Mouse (Mus musculus) frontal cortex, postnatal 36 days (tissue): Measurements from ENCODE around the gene Nup93.
A peak's percentile ranks its signal among the peaks of the same experiment; 100 is the strongest.
"Not testable (repeated sequence)": the region's sequence is repeated elsewhere in the genome, so short reads cannot be mapped to it uniquely, and the experiment has no call there.

ENCODE experiments used
- DNase-seq, 2 experiments: peaks; one replicate each; pipeline ENCODE4 v3.0.0; 2022; ENCODE audit warnings: low spot score in 2 of 2

Nup93 gene

GRCm38 (mm10) chr8:94214252-94215173 lies at the start of gene Nup93:
TSS of gene Nup93 (plus strand) at chr8:94214564.
- peak; percentile 98 to 99 for DNase-seq

GRCm38 (mm10) chr8:94165772-94166171 lies 48.6 kb upstream of the Nup93 start:
- DNase-seq, result not testable (repeated sequence)

GRCm38 (mm10) chr8:94167244-94167643 lies 47.1 kb upstream of the Nup93 start:
- peak; percentile 97 for DNase-seq

DNA sequence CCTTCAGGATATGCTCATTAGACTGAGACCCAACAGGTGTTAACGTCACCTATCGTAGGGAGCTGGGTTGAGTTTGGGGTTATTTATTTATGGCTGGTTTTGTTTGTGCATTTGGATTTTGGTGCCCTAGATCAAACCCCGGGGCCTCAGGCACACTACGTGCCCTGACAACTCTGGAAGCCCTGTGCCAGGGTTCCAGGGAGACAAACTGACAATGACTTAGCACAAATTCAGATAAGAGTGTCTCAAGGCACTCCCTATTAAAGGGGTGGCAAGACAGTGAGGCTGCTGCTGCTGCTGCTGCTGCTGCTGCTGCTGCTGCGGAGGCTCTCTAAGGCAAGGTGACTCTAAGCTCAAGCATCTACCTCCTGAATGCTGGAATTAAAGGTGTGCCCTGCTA lies 44.8 kb upstream of the Nup93 start:
- DNase-seq, result no peak

GRCm38 (mm10) chr8:94171321-94171755 lies 43.0 kb upstream of the Nup93 start:
- DNase-seq, result no peak

DNA sequence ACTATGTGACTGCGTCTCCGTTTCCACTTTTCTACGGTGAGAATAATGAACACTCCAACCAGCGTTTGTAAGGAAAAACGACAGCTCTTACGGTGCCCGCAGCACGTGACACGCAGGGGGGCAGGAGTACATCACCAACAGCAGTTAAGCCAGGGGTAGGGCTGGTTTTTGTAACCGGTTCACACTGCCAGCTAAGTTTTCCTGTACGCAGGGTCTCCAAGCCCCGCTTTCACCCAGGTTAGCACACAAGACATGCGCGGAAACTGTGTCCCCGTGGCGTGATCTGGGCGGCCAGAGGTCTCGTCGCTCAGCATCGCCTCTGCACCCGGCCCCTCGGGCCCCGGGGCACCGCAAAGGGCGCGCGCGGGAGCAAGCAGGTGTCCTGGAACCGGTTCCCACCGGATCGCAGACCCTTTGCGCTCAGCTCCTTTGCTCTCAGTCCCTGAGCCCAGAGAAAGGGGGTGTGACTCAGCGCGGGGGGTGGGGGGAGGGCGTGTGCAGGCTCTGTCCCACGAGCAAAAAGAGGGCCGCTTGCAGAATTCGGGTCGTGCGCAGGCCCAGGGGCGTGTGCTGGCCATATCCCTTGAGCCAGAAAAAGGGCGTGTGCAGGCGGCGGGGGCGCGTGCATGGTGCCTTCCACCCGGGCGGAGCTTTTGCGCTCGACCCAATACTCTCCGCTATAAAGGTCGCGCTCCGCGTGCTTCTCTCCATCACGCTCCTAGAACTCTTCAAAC lies 42.1 kb upstream of the Nup93 start, which contains the start of gene Mt2:
Mt2 (plus strand) TSS at position 590 of the 734 bp plus-strand sequence.
- DNase-seq, result peak in 1 of 2 experiments; percentile 71

DNA sequence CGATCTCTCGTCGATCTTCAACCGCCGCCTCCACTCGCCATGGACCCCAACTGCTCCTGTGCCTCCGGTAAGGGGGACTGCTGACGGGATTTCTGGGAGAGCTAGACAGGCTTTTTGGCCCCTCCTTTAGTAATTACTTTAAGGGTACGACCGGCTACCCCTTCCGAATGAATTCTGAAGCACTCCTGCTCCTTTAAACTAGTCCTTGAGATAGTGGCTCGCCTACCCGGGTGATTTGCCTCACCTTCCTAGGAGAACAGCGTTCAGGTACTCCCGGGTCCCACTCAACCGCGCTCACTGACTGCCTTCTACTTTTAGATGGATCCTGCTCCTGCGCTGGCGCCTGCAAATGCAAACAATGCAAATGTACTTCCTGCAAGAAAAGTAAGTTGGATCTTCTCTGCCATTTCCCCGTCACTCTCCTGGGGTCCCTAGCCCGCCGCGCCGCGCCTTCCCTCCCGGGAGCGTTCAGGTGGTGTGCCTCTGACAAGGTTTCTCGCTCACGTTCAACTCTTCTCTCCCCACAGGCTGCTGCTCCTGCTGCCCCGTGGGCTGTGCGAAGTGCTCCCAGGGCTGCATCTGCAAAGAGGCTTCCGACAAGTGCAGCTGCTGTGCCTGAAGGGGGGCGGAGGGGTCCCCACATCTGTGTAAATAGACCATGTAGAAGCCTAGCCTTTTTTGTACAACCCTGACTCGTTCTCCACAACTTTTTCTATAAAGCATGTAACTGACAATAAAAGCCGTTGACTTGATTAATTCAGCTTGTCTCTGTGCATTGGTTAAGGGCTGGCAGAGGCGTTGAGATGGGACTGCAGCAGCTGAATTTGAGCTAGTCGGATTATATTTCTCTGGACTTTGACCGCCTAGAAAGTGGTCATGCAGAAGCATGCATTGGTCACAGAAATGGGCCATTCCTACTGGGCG lies 41.3 kb upstream of the Nup93 start:
- no peak for DNase-seq

DNA sequence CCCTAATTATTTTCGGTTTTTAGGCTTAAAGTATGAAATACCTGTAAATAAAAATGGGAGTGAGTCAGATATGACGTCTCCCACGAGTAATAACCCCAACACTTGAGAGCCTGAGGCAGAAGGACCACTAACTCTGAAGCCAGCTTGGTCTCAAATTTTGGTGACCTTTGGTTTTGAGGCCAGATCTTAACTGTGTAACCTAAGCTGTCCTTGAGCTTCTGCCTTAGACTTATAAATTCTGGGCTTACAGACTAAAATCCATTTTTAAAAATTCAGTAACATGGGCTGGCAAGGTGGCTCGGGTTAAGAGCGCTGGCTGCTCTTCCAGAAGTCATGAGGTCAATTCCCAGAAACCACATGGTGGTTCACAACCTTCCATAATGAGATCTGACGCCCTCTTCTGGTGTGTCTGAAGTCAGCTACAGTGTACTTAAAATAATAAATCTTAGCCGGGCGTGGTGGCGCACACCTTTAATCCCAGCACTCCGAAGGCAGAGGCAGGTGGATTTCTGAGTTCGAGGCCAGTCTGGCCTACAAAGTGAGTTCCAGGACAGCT lies 40.4 kb upstream of the Nup93 start:
- no peak for DNase-seq

DNA sequence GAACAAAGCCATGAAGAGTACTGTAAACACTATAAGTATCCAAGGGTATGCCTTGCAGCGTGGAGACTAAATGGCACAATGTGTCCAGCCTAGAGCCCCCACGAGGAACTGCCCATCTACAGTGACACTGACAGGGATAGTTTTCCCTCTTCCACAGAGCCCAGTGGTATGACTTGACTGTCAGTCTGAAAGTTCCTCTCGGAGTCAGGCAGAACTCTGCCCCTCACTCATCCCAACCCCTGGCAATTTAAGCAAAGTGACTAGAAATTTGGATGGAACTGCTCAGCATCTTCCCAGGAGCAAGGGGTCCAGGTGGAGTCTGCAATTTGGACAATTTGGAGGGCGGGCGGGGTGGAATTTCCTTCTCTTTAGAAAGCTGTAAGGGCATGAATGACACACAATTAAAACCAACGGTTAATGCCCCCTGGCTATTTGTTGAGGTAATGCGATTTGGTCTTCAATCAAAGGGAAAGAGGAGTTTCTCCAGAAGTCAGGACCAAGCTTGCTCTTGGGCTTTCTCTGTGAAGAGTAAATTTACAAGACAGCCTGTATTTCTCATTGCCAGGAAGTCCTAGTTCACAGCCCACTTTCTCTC lies 39.6 kb upstream of the Nup93 start:
- DNase-seq, result no peak

DNA sequence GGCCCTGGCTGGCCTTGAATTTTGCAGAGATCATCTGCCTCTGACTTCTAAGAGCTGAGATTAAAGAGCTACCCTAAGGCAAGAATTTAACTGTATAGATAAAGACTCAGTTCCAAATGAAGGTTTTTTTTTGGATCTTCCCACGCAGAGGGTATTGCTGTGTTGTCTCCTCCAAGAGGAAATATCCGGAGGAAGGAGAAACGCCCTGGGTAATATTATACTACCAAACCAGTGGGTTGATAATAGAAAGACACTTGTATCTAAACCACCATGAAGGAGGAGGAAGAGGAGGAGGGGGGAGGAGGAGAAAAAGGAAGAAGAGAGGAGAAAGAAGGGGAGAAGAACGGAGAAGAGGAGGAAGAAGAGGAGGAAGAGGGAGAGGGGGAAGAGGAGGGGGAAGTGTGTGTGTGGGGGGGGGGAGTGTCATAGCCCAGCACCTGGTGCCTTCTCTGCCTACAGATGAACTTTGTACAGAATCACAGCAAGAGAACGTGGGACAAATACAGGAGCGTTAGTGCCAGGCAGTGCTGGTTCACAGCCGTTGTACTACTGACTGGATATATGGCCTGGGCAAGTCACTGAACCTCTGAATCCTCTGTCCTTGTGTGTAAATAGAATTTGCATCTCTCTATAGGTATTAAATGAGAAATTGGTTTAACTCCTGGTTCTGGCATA lies 36.5 kb upstream of the Nup93 start:
- no peak for DNase-seq

- peak; percentile 85 to 91 for DNase-seq
Measured at GRCm38 (mm10) chr8:94178857-94179712, 35.3 kb upstream of the Nup93 start, which contains the start of gene Mt1. TSS of gene Mt1 (plus strand) at chr8:94179082.

DNA sequence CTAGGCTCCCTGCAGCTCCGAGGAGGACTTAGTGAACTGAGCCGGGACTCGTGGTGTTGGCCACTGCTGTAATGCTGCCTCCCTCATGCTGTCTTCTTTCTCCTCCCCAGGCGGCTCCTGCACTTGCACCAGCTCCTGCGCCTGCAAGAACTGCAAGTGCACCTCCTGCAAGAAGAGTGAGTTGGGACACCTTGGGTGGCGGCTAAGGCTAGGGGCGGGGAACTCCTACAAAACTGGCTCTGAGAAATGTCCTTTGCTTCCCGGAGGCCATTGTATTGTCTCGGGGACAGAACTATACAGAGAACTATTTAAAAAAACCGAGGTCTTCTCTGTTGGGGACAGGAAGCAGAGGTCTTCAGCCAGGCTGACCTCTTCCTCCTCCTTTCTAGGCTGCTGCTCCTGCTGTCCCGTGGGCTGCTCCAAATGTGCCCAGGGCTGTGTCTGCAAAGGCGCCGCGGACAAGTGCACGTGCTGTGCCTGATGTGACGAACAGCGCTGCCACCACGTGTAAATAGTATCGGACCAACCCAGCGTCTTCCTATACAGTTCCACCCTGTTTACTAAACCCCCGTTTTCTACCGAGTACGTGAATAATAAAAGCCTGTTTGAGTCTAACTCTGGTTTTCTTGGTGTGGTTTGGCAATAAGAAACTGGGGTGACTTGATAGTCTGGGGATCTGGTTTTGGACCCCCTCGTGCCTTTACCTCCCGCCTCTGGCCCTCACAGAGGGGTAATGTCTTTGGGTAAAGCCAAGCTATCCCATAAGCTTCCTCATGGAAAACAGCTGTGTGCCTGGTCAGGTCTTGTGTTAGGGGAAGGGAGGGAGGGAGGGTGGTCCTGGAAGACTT lies 34.4 kb upstream of the Nup93 start:
- no peak for DNase-seq

GRCm38 (mm10) chr8:94180561-94180908 lies 33.8 kb upstream of the Nup93 start:
- DNase-seq, result no peak

- no peak for DNase-seq
Measured at GRCm38 (mm10) chr8:94182055-94182929, 32.1 kb upstream of the Nup93 start.

- peak; percentile 56 to 61 for DNase-seq
Measured at GRCm38 (mm10) chr8:94183117-94183516, 31.2 kb upstream of the Nup93 start.

DNA sequence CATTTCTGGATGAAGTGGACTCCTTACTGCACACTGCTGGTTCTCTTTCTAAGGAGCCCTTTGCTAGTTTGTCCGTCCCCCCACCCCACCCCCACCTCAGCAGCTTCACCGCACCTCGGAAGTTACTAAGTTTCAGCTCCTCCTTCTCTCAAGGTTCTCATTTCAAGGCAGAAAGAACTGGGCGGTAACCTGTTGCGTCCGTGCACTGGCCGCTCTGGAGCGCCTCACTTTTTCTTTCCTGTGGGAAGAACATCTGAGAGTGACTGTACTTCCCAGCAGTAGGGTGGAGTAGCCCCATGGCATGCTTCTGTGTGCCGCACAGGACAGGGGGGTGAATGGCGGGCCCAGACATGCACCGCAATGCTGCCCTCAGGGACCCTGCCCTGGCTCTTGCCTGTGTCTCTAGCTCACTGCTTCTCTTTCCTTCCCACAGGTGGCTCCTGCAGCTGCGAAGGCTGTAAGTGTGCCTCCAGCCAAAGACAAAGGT lies 30.0 kb upstream of the Nup93 start:
- DNase-seq, result no peak

DNA sequence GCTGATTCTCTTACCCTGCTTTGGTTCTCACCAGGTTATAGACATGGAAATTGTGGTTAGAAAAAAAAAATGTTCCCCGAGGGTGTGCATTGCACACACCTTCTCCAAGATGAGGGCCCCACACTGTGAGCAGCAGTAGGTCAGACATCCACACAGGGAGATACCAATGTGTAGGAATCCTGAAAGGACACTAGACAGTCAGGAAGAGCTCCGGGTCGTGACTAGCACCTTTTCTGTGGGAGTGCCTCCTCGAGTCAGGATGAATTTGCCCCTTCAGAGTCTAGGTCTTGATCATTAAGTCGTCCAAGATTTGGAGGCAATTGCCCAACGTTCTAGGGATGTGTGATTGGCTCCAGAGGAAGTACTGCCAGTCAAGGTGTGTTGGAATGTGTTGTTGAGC lies 28.6 kb upstream of the Nup93 start:
- no peak for DNase-seq
